Mouse (Mus musculus) embryonic facial prominence, embryonic 15.5 days (tissue): Measurements from ENCODE around the gene Ccsap. TPM values are rescaled to one million over a fixed set of nuclear protein-coding genes. Genes with fewer than 3 reads are reported as not detected.
A peak's percentile ranks its signal among the peaks of the same experiment; 100 is the strongest.

Experiments used
- ATAC-seq: fragments of 200-750 bp; cut with Nextera tagmentation; 2 replicates; pipeline ENCODE4 v1.8.0; 2017; ENCODE audit warnings: low read depth, moderate TSS enrichment; ENCODE audit not compliant: insufficient number of reproducible peaks, low FRiP score, low TSS enrichment
- H3K27ac ChIP-seq: fragments of 300-500 bp; sonication (generic); replicated peaks from 2 replicates; pipeline ENCODE4 v1.5.1; 2015; ENCODE audit warnings: mild to moderate bottlenecking, inconsistent platforms
- H3K27me3 ChIP-seq: fragments of 300-500 bp; sonication (generic); 2 replicates; pipeline ENCODE4 v1.6.1; 2015; ENCODE audit warnings: inconsistent platforms
- H3K36me3 ChIP-seq: fragments of 300-500 bp; sonication (generic); 2 replicates; pipeline ENCODE4 v1.6.1; 2015; ENCODE audit warnings: mild to moderate bottlenecking, inconsistent platforms
- H3K4me1 ChIP-seq: fragments of 300-500 bp; sonication (generic); 2 replicates; pipeline ENCODE4 v1.6.1; 2015; ENCODE audit warnings: inconsistent platforms
- H3K4me2 ChIP-seq: fragments of 300-500 bp; sonication (generic); replicated peaks from 2 replicates; pipeline ENCODE4 v1.6.1; 2015; ENCODE audit warnings: mild to moderate bottlenecking, inconsistent platforms
- H3K4me3 ChIP-seq: fragments of 300-500 bp; sonication (generic); replicated peaks from 2 replicates; pipeline ENCODE4 v1.5.1; 2015; ENCODE audit warnings: mild to moderate bottlenecking, inconsistent platforms
- H3K9ac ChIP-seq: fragments of 300-500 bp; sonication (generic); 2 replicates; pipeline ENCODE4 v1.6.1; 2015; ENCODE audit warnings: inconsistent platforms
- H3K9me3 ChIP-seq: fragments of 300-500 bp; sonication (generic); replicated peaks from 2 replicates; pipeline ENCODE4 v1.6.1; 2016; ENCODE audit warnings: inconsistent platforms
- WGBS: fragments of 180-500 bp; shearing (Covaris S2); methylation state at CpG from one replicate; pipeline ENCODE4 v1.1.7; 2015; 5-methylcytosine and 5-hydroxymethylcytosine counted together
- polyA plus RNA-seq: library from polyadenylated mRNA; unstranded; fragments of >200 nt; fragmentation: Nextera tagmentation; extraction: Ambion mirVana; gene quantifications from 2 replicates; pipeline ENCODE4 v1.2.1, GENCODE M21; 2015

The Ccsap gene
- polyA plus RNA-seq, 1 experiment from 2014 or later = 6.5 TPM

GRCm38 (mm10) chr8:123877865-123878264 lies 17.9 kb upstream of the Ccsap start:
- no peak overlapping the region for H3K27ac ChIP-seq
- no peaks in the 10 kb centered on the region; the same call in 1 of the 2 replicates for H3K27me3 ChIP-seq
- no peak overlapping the region for H3K4me3 ChIP-seq
- H3K4me1 ChIP-seq = 0 out of 2 replicates have a peak, but pooled peaks cover 3% of the 10 kb centered on the region
- no peaks in the 10 kb centered on the region for H3K9me3 ChIP-seq
- no peak overlapping the region for H3K4me2 ChIP-seq
- no peaks in the 10 kb centered on the region for H3K36me3 ChIP-seq
- H3K9ac ChIP-seq = no peak overlapping the region
- WGBS = 50% methylated on average over 2 of the region's 2 CpGs
- no peak for ATAC-seq

GRCm38 (mm10) chr8:123874324-123874723 lies 14.3 kb upstream of the Ccsap start:
- H3K4me1 ChIP-seq = no peaks in the 10 kb centered on the region
- H3K4me2 ChIP-seq = no peak overlapping the region
- 79% methylated on average over 11 of the region's 11 CpGs for WGBS
- no peak overlapping the region for H3K27ac ChIP-seq
- no peak overlapping the region for H3K4me3 ChIP-seq
- H3K27me3 ChIP-seq = no peaks in the 10 kb centered on the region; the same call in 1 of the 2 replicates
- no peak overlapping the region for H3K9ac ChIP-seq
- H3K36me3 ChIP-seq = no peaks in the 10 kb centered on the region
- ATAC-seq = no peak
- H3K9me3 ChIP-seq = no peaks in the 10 kb centered on the region

GRCm38 (mm10) chr8:123873364-123873763 lies 13.4 kb upstream of the Ccsap start:
- no peak for ATAC-seq
- WGBS = 72% methylated on average over 6 of the region's 6 CpGs
- no peaks in the 10 kb centered on the region for H3K9me3 ChIP-seq

GRCm38 (mm10) chr8:123872048-123872447 lies 12.0 kb upstream of the Ccsap start:
- no peaks in the 10 kb centered on the region for H3K27me3 ChIP-seq
- ATAC-seq = no peak
- no peaks in the 10 kb centered on the region for H3K36me3 ChIP-seq
- no peak overlapping the region for H3K9ac ChIP-seq
- H3K9me3 ChIP-seq = no peaks in the 10 kb centered on the region
- no peak overlapping the region for H3K4me3 ChIP-seq
- H3K27ac ChIP-seq = no peak overlapping the region
- H3K4me2 ChIP-seq = no peak overlapping the region
- no peaks in the 10 kb centered on the region for H3K4me1 ChIP-seq
- 40% methylated on average over 9 of the region's 9 CpGs for WGBS

More at GRCm38 (mm10) chr8:123873364-123873763, 13.4 kb upstream of the Ccsap start:
- Histone ChIP-seq H3K36me3 (no peaks in the 10 kb centered on the region), H3K4me1 (no peaks in the 10 kb centered on the region), H3K27ac (no peak overlapping the region), H3K9ac (no peak overlapping the region), H3K4me3 (no peak overlapping the region), H3K4me2 (no peak overlapping the region), H3K27me3 (no peaks in the 10 kb centered on the region)

- no peak for ATAC-seq
- no peaks in the 10 kb centered on the region for H3K4me1 ChIP-seq
- WGBS = 12% methylated on average over 5 of the region's 5 CpGs
- H3K27me3 ChIP-seq = peaks cover 5% of the 10 kb centered on the region; the same call in 1 of the 2 replicates
- no peak overlapping the region for H3K4me2 ChIP-seq
- H3K36me3 ChIP-seq = no peaks in the 10 kb centered on the region
- no peak overlapping the region for H3K27ac ChIP-seq
- H3K9ac ChIP-seq = no peak overlapping the region
- no peaks in the 10 kb centered on the region for H3K9me3 ChIP-seq
- no peak overlapping the region for H3K4me3 ChIP-seq
Observed at GRCm38 (mm10) chr8:123866971-123867370, 7.0 kb upstream of the Ccsap start.

GRCm38 (mm10) chr8:123865786-123866185 lies 5.8 kb upstream of the Ccsap start:
- no peak overlapping the region for H3K4me3 ChIP-seq
- no peaks in the 10 kb centered on the region for H3K36me3 ChIP-seq
- no peak overlapping the region for H3K9ac ChIP-seq
- H3K27ac ChIP-seq = no peak overlapping the region
- no peaks in the 10 kb centered on the region for H3K9me3 ChIP-seq
- H3K4me2 ChIP-seq = no peak overlapping the region
- peaks cover 13% of the 10 kb centered on the region; the same call in 1 of the 2 replicates for H3K27me3 ChIP-seq
- 75% methylated on average over 7 of the region's 7 CpGs for WGBS
- H3K4me1 ChIP-seq = no peaks in the 10 kb centered on the region
- ATAC-seq = no peak

GRCm38 (mm10) chr8:123860386-123860785 lies 377 bp upstream of the Ccsap start:
- 65% methylated on average over 4 of the region's 4 CpGs for WGBS
- Histone ChIP-seq H3K27ac (no peak overlapping the region), H3K27me3 (peaks cover 19% of the 10 kb centered on the region; the same call in 1 of the 2 replicates), H3K9ac (no peak overlapping the region), H3K9me3 (no peaks in the 10 kb centered on the region), H3K4me2 (peak overlapping the region; percentile 94), H3K4me3 (peak overlapping the region; percentile 64), H3K4me1 (peaks cover 13% of the 10 kb centered on the region), H3K36me3 (no peaks in the 10 kb centered on the region)
- no peak for ATAC-seq

- peak overlapping the region; percentile 66; the same call in 1 of the 2 replicates for H3K27ac ChIP-seq
- WGBS = under 1% methylated on average over 73 of the region's 79 CpGs
- H3K4me1 ChIP-seq = peaks cover 13% of the 10 kb centered on the region
- no peaks in the 10 kb centered on the region for H3K9me3 ChIP-seq
- H3K27me3 ChIP-seq = peaks cover 19% of the 10 kb centered on the region; the same call in 1 of the 2 replicates
- H3K36me3 ChIP-seq = no peaks in the 10 kb centered on the region
- H3K9ac ChIP-seq = peak overlapping the region; percentile 65
- peak; percentile 96 for ATAC-seq
- H3K4me2 ChIP-seq = peak overlapping the region; percentile 94
- peak overlapping the region; percentile 64 for H3K4me3 ChIP-seq
Observed at GRCm38 (mm10) chr8:123858941-123859647, 915 bp downstream of the Ccsap start.

GRCm38 (mm10) chr8:123858574-123858940 lies 1.5 kb downstream of the Ccsap start:
- Histone ChIP-seq H3K9ac (peak overlapping the region; percentile 65), H3K4me1 (peaks cover 13% of the 10 kb centered on the region), H3K9me3 (no peaks in the 10 kb centered on the region), H3K27me3 (peaks cover 19% of the 10 kb centered on the region; the same call in 1 of the 2 replicates), H3K4me3 (peak overlapping the region; percentile 64), H3K4me2 (peak overlapping the region; percentile 94), H3K36me3 (no peaks in the 10 kb centered on the region), H3K27ac (no peak overlapping the region)
- no peak for ATAC-seq
- 2% methylated on average over 17 of the region's 17 CpGs for WGBS

- ATAC-seq = no peak
- H3K9me3 ChIP-seq = no peaks in the 10 kb centered on the region
- no peak overlapping the region for H3K9ac ChIP-seq
- H3K4me2 ChIP-seq = no peak overlapping the region
- 71% methylated on average over 3 of the region's 3 CpGs for WGBS
- no peak overlapping the region for H3K4me3 ChIP-seq
- H3K27me3 ChIP-seq = peaks cover 15% of the 10 kb centered on the region; the same call in 1 of the 2 replicates
- H3K27ac ChIP-seq = no peak overlapping the region
- peaks cover 13% of the 10 kb centered on the region for H3K4me1 ChIP-seq
- H3K36me3 ChIP-seq = no peaks in the 10 kb centered on the region
Observed at GRCm38 (mm10) chr8:123857361-123857760, 2.6 kb downstream of the Ccsap start.

GRCm38 (mm10) chr8:123854733-123855475 lies 5.1 kb downstream of the Ccsap start:
- H3K9ac ChIP-seq = no peak overlapping the region
- H3K4me1 ChIP-seq = peaks cover 12% of the 10 kb centered on the region
- ATAC-seq = no peak
- no peaks in the 10 kb centered on the region for H3K27me3 ChIP-seq
- H3K9me3 ChIP-seq = no peaks in the 10 kb centered on the region
- 86% methylated on average over 9 of the region's 9 CpGs for WGBS
- no peak overlapping the region for H3K27ac ChIP-seq
- H3K36me3 ChIP-seq = no peaks in the 10 kb centered on the region
- no peak overlapping the region for H3K4me3 ChIP-seq
- H3K4me2 ChIP-seq = no peak overlapping the region
